Mouse (Mus musculus): ENCODE data around the gene Pkd2. TPM values are rescaled to one million over a fixed set of nuclear protein-coding genes. Genes with fewer than 3 reads are reported as not detected.

The Pkd2 gene
- total and polyA plus RNA-seq, 2 experiments = 5.7 to 11.2 TPM

- no peak overlapping the region for H3K9ac ChIP-seq (ENCODE audit: low read depth, low read length)
- no peaks in the 10 kb centered on the region for H3K4me1 ChIP-seq (ENCODE audit: control insufficient read depth, insufficient read depth, low read length)
- no peaks in the 10 kb centered on the region for H3K79me2 ChIP-seq (ENCODE audit: control insufficient read depth, insufficient read depth, low read length)
- H3K36me3 ChIP-seq (ENCODE audit: control insufficient read depth, insufficient read depth, low read length) = no peaks in the 10 kb centered on the region
- H3K27ac ChIP-seq (replicated peaks; ENCODE audit: insufficient read depth, low read depth, low read length) = no peak overlapping the region
- no peaks in the 10 kb centered on the region for H3K27me3 ChIP-seq (ENCODE audit: control insufficient read depth, insufficient read depth, low read length)
- TF ChIP-seq POLR2A (IDR thresholded peaks at IDR 0.05; ENCODE audit: extremely low read depth, insufficient read depth, low read length) (no peak), CTCF (IDR thresholded peaks at IDR 0.05; ENCODE audit: low read depth, low read length) (no peak)
- no peak for DNase-seq (ENCODE audit: extremely low read depth, low read depth, low spot score)
- H3K4me3 ChIP-seq (ENCODE audit: insufficient read depth, low read depth, low read length) = no peak overlapping the region
- 65% methylated on average over 8 of the region's 8 CpGs for WGBS
Measured at GRCm38 (mm10) chr5:104425949-104426348, 33.3 kb upstream of the Pkd2 start.

GRCm38 (mm10) chr5:104432886-104433285, 26.4 kb upstream of the Pkd2 start:
- Histone ChIP-seq H3K27me3 (ENCODE audit: control insufficient read depth, insufficient read depth, low read length) (no peaks in the 10 kb centered on the region), H3K9ac (ENCODE audit: low read depth, low read length) (no peak overlapping the region), H3K27ac (replicated peaks; ENCODE audit: insufficient read depth, low read depth, low read length) (no peak overlapping the region), H3K36me3 (ENCODE audit: control insufficient read depth, insufficient read depth, low read length) (no peaks in the 10 kb centered on the region), H3K4me1 (ENCODE audit: control insufficient read depth, insufficient read depth, low read length) (peaks cover 5% of the 10 kb centered on the region; the same call in 1 of the 2 replicates), H3K4me3 (ENCODE audit: insufficient read depth, low read depth, low read length) (no peak overlapping the region), H3K79me2 (ENCODE audit: control insufficient read depth, insufficient read depth, low read length) (no peaks in the 10 kb centered on the region)
- WGBS = 34% methylated on average over 12 of the region's 12 CpGs
- no peak for TF ChIP-seq POLR2A (IDR thresholded peaks at IDR 0.05; ENCODE audit: extremely low read depth, insufficient read depth, low read length)
- TF ChIP-seq CTCF (IDR thresholded peaks at IDR 0.05; ENCODE audit: low read depth, low read length) = 0 out of 2 replicates have a peak, but pooled peaks have one; percentile 18
- DNase-seq (ENCODE audit: extremely low read depth, low read depth, low spot score) = peak; percentile 28

- H3K79me2 ChIP-seq (ENCODE audit: control insufficient read depth, insufficient read depth, low read length) = no peaks in the 10 kb centered on the region
- no peak for TF ChIP-seq CTCF (IDR thresholded peaks at IDR 0.05; ENCODE audit: low read depth, low read length)
- TF ChIP-seq POLR2A (IDR thresholded peaks at IDR 0.05; ENCODE audit: extremely low read depth, insufficient read depth, low read length) = no peak
- DNase-seq (ENCODE audit: extremely low read depth, low read depth, low spot score) = peak; percentile 31
- no peaks in the 10 kb centered on the region for H3K36me3 ChIP-seq (ENCODE audit: control insufficient read depth, insufficient read depth, low read length)
- 42% methylated on average over 6 of the region's 6 CpGs for WGBS
- H3K27me3 ChIP-seq (ENCODE audit: control insufficient read depth, insufficient read depth, low read length) = no peaks in the 10 kb centered on the region
- H3K4me3 ChIP-seq (ENCODE audit: insufficient read depth, low read depth, low read length) = no peak overlapping the region
- peaks cover 5% of the 10 kb centered on the region; the same call in 1 of the 2 replicates for H3K4me1 ChIP-seq (ENCODE audit: control insufficient read depth, insufficient read depth, low read length)
- H3K9ac ChIP-seq (ENCODE audit: low read depth, low read length) = no peak overlapping the region
- no peak overlapping the region for H3K27ac ChIP-seq (replicated peaks; ENCODE audit: insufficient read depth, low read depth, low read length)
Measured at GRCm38 (mm10) chr5:104433968-104434565, 25.2 kb upstream of the Pkd2 start.

DNA sequence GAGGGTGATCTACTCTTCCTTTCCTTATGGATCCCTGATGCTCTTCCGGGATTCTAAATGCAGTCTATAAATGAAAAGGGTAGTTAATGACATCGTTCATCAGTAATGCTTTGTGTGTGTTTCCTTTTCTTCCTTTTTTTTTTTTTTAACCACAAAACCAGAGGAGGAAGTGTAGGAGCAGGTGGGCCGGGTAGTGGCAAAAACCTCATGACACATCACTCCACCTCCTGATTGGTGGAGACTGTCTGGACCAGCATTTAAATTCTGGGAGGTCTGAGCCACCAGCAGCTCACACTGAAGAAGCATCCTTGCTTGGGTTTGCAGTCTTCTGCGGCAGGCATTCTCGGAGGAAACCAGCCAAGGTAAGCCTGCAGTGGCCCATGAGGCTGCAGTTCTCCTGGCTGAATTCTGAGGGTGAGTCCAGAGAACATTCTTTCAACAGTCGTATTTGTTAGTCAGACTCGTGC, 24.4 kb upstream of the Pkd2 start, which contains the start of gene Spp1:
Gene Spp1, plus strand, starts transcription at position 284 of the 467 bp plus-strand sequence.
- no peaks in the 10 kb centered on the region for H3K36me3 ChIP-seq (ENCODE audit: control insufficient read depth, insufficient read depth, low read length)
- H3K27ac ChIP-seq (replicated peaks; ENCODE audit: insufficient read depth, low read depth, low read length) = no peak within 1 kb of the TSS
- WGBS = 66% methylated on average over 7 of the region's 7 CpGs
- no peak within 1 kb of the TSS for H3K4me3 ChIP-seq (ENCODE audit: insufficient read depth, low read depth, low read length)
- no peak for TF ChIP-seq CTCF (IDR thresholded peaks at IDR 0.05; ENCODE audit: low read depth, low read length)
- no peak for TF ChIP-seq POLR2A (IDR thresholded peaks at IDR 0.05; ENCODE audit: extremely low read depth, insufficient read depth, low read length)
- H3K27me3 ChIP-seq (ENCODE audit: control insufficient read depth, insufficient read depth, low read length) = no peaks in the 10 kb centered on the region
- peak; percentile 35 for DNase-seq (ENCODE audit: extremely low read depth, low read depth, low spot score)
- H3K9ac ChIP-seq (ENCODE audit: low read depth, low read length) = no peak within 1 kb of the TSS
- peaks cover 5% of the 10 kb centered on the region; the same call in 1 of the 2 replicates for H3K4me1 ChIP-seq (ENCODE audit: control insufficient read depth, insufficient read depth, low read length)
- H3K79me2 ChIP-seq (ENCODE audit: control insufficient read depth, insufficient read depth, low read length) = no peaks in the 10 kb centered on the region

DNA sequence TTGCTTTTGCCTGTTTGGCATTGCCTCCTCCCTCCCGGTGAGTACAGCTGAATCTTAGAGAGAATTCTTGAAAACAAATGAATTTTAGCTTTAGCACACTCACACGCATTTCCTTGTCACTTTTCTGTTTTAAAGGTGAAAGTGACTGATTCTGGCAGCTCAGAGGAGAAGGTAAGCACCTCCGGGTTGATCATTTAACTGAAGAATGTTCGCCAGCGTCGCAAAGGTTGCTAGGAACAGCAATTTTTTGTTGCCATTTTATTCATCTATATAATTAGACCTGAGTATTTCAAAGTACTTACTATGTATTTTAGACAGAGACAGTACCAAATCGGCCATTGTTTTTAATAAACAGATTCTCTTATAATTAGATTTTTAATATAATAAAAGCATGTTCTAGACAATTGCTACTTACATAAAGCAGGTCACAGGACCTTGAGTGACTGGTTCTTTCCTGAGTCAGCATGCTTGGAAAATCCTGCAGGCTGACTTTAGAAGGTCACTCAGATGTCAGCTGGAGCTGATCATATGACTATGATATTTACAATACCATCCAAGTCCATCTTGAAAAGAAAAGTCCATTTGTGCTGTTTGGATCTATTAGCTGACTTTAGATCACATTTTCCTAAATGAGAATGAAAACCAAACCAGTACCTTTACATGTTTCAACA, 22.7 kb upstream of the Pkd2 start:
- Histone ChIP-seq H3K36me3 (ENCODE audit: control insufficient read depth, insufficient read depth, low read length) (no peaks in the 10 kb centered on the region), H3K4me1 (ENCODE audit: control insufficient read depth, insufficient read depth, low read length) (peaks cover 5% of the 10 kb centered on the region; the same call in 1 of the 2 replicates), H3K4me3 (ENCODE audit: insufficient read depth, low read depth, low read length) (peak overlapping the region; percentile 53; the same call in 1 of the 2 replicates), H3K79me2 (ENCODE audit: control insufficient read depth, insufficient read depth, low read length) (no peaks in the 10 kb centered on the region), H3K9ac (ENCODE audit: low read depth, low read length) (no peak overlapping the region), H3K27me3 (ENCODE audit: control insufficient read depth, insufficient read depth, low read length) (no peaks in the 10 kb centered on the region), H3K27ac (replicated peaks; ENCODE audit: insufficient read depth, low read depth, low read length) (peak overlapping the region; percentile 54; the same call in 1 of the 2 replicates)
- TF ChIP-seq CTCF (IDR thresholded peaks at IDR 0.05; ENCODE audit: low read depth, low read length) (no peak), POLR2A (IDR thresholded peaks at IDR 0.05; ENCODE audit: extremely low read depth, insufficient read depth, low read length) (no peak)
- 31% methylated on average over 7 of the region's 7 CpGs for WGBS
- DNase-seq (ENCODE audit: extremely low read depth, low read depth, low spot score) = peak; percentile 74
